ENCODE assay signal across 8 mouse cellular contexts in genomic region chr19:9283176-9283575, GRCm38 (mm10).
A peak's percentile ranks its signal among the peaks of the same experiment; 100 is the strongest.
DNase-seq lines count a peak whose midpoint lies in the region; TF ChIP-seq lines count a peak whose summit lies in the region.
"Not testable (repeated sequence)": the region's sequence is repeated elsewhere in the genome, so short reads cannot be mapped to it uniquely, and the experiment has no call there.

No protein-coding gene starts in this region.

- DNase-seq in B cell, adult 2 months = peak; percentile 47 to 56
- peak; percentile 19 for DNase-seq in cerebellum, adult 11 months
- DNase-seq in frontal cortex, postnatal 10 days (ENCODE audit: low spot score in 2 of 2) = peak; percentile 10 to 15
- peak; percentile 14 to 20 for DNase-seq in heart, postnatal 14 days
- peak in 1 of 2 experiments; percentile 9 for DNase-seq in layer of hippocampus, adult 2 months (ENCODE audit: low spot score in 2 of 2)
- peak; percentile 10 to 33 for DNase-seq in left cerebral cortex, postnatal 36 days (ENCODE audit: low spot score in 2 of 2)
- DNase-seq in ovary, postnatal 10 days (ENCODE audit: low spot score) = peak; percentile 1
- peak; percentile 10 for DNase-seq in thymus, adult 2 months

- not testable (repeated sequence) for H3K27me3 ChIP-seq in thymus, adult 2 months (ENCODE audit: control insufficient read depth, insufficient read depth, low read length)

- not testable (repeated sequence) for TF ChIP-seq POLR2A in thymus, adult 2 months (IDR thresholded peaks at IDR 0.05; ENCODE audit: control insufficient read depth, extremely low read depth, insufficient read depth, low read length, poor library complexity)

- H3K4me3 ChIP-seq in layer of hippocampus, adult 2 months = peak overlapping the region; percentile 41
- H3K4me3 ChIP-seq in thymus, adult 2 months (ENCODE audit: control insufficient read depth, insufficient read depth, low read length) = not testable (repeated sequence)

- not testable (repeated sequence) for H3K4me1 ChIP-seq in thymus, adult 2 months (replicated peaks; ENCODE audit: control insufficient read depth, insufficient read depth, low read length)

- WGBS in thymus, adult 2 months = 90% methylated on average over 24 of the region's 24 CpGs

- not testable (repeated sequence) for H3K27ac ChIP-seq in layer of hippocampus, adult 2 months; thymus, adult 2 months (ENCODE audit: control insufficient read depth, insufficient read depth, low read length)

- not testable (repeated sequence) for H3K36me3 ChIP-seq in thymus, adult 2 months (ENCODE audit: control insufficient read depth, insufficient read depth, low read length)

- not testable (repeated sequence) for TF ChIP-seq CTCF in layer of hippocampus, adult 2 months (conservative IDR thresholded peaks at IDR 0.05); thymus, adult 2 months (IDR thresholded peaks at IDR 0.05; ENCODE audit: borderline replicate concordance, control insufficient read depth, extremely low read depth, insufficient read depth, low read length, poor library complexity)

- intact Hi-C loops in heart, postnatal 14 days (cut with DNase I); left cerebral cortex, postnatal 36 days (cut with DNase I): not testable (repeated sequence)
